Mouse (Mus musculus) ovary, postnatal 10 days (tissue): ENCODE data around the gene Smim5.

ENCODE experiments used
- DNase-seq: peaks from one replicate; pipeline ENCODE4 v3.0.0; 2022; ENCODE audit warnings: low spot score

The Smim5 gene

DNA sequence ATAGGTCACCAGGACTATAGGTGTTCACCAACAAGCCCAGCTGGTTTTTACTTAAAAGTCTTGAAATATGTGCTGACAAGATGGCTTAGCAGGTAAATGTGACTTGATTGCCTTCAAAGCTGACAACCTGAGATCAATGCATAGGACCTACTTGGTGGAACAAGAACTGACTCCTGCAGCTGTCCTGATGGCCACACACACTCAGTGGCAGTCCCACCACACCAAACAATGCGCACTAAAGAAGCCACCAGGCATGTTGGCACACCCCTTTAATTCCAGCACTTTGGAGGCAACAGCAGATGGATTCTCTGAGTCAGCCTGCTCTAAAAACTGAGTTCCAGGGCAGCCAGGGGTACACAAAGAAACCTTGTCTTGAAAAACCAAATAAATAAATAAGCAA lies 22.2 kb downstream of the Smim5 start:
- DNase-seq = no peak

DNA sequence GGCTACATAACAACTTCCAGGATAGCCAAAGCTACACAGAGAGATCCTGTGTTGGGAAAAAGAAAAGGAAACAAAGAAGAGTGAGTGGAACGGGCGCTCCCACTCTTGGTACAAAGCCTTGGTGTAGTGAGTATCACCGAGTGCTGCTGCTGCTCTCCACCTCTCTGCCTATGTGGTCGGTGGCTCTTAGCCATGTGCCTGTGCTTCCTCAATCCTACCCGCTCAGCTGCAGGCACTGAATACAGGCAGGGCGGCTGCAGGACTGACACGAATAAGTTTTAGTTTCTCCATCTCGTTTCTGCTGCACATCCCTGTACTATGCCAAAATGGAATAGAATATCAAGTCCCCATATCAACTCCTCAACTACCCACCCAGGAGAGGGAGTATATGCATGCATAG lies 29.3 kb downstream of the Smim5 start:
- no peak for DNase-seq

DNA sequence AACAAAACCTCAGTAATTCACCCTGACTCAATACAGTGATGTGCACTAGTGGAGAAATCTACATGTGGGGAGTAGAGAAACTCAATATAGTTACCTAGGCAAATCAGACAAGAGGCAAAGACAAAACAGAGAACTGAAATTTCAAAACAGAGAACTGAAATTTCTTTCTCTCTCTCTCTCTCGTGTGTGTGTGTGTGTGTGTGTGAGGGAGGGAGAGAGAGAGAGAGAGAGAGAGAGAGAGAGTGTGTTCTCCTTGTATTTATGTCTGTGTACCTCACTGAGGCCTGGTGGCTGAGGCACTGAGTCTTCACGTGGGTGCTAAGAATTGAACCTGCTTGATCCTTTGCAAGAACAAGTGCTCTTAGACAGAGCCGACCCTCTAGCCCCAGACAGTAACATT lies 30.1 kb downstream of the Smim5 start:
- no peak for DNase-seq

DNA sequence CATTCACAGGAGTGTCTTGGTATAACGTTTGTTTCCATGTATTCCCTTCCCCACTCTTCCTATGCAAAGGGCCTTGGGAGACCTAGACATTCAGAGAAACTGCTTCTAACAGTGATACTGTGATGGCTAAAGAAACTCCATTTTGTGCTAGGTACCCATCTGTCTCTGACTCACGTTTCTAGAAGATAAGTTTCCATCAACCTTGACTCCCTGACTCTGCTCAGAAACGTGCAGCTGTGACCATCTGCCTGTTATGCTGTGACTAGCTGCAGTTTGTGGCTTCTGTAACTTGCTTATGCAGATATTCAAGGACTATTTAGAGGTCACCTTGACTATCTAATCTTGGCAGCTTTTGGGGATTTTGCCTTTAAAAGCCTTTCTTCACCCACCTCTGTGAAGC lies 31.5 kb downstream of the Smim5 start:
- no peak for DNase-seq

DNA sequence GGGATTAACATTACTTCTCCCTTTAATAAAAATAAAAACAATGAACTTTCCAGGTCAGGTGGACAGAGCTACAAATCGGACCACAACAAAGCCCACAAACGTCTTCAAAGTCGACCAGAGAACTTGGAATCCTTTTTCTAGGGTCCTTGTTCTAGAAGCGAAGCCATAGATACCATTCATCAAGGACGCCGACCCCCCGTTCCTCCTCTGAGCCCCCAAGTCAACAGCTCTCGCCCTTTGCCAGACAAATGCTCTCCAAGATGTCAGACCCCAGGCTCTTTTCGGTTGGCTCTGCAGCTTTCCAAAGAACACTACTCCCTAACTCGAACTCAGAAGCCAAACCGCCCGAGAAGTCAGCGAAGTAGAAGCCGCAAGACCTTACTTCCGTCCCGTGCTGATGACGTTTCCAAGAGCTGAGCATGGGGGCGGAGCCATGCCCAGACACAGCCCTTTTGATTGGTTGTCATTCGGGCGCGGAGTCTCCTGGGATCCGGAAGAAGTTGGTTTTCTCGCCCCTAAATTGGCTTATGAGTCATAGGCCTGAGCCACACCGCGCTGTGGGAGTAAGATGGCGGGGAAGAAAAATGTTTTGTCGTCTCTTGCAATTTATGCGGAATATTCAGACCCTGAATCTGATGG lies 33.5 kb downstream of the Smim5 start, which contains the start of the genes Sap30bp and Recql5:
Sap30bp (plus strand) TSS at position 175 of the 639 bp plus-strand sequence.
Recql5 (minus strand) TSS at position 370 of the 639 bp plus-strand sequence.
- DNase-seq = peak; percentile 89

DNA sequence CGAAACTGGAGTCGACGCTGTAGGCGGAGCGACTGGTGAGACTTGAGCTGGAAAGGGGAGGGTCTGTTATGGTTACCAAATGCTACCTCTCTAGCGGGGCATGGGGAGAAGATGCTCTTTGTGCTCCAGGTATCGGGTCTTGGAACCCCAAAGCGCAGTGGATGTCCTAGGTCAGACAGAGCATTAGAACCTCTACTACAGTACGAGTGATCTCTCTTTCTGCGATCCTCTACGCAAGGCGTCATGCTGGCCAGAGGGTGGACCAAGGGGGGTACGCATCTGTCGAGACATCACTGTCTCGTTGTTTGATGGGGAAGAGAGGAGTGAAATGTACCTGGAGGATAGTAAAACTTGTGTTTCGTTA lies 34.0 kb downstream of the Smim5 start:
- DNase-seq = no peak

DNA sequence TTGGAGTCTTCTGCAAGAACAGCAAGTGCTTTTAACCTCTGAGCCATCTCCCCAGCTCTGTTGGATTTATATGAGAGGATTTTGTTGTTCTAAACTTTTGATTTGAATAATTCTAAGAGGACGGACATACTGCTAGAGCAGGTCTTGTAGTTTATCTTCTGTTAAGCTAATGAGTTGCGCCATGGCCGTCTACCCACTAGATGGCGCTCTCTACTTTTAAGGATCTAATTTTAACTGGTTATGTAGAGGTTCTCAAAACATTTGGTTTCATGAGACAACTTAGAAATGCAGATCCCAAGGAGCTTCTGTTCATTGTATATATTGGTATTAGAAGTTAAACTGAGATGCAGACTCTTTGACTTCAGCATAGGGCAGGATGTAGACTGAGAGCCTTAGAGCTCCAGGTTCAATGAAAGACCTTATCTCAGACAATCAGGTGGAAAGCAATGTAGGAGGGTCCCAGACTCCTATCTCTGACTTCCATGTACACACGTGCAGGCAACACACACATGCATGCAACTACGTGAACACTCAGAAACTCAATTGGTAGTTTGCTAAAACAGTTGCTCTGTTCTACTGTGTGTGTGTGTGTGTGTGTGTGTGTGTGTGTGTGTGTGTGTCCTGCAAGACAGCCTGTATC lies 40.0 kb downstream of the Smim5 start:
- DNase-seq = no peak

DNA sequence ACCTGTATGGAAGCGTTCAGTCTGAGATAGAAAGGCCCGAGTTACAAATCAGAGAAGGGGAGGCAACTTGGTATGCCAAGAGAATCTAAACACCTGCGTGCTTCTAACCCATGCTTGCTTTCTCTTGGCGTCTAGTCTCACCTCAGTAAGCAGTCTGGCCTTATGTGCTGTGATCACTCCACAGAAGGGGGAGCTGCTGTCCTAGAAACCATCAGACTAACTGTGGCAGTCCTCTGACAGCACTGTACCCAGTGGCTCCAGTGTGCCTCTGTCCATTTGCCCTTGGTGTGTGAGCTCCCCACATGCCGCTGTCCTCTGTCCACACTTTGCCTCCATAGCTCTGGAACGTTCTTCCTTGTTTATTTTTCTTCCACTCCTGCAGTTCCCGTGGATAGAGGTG lies 42.2 kb downstream of the Smim5 start:
- DNase-seq = no peak

DNA sequence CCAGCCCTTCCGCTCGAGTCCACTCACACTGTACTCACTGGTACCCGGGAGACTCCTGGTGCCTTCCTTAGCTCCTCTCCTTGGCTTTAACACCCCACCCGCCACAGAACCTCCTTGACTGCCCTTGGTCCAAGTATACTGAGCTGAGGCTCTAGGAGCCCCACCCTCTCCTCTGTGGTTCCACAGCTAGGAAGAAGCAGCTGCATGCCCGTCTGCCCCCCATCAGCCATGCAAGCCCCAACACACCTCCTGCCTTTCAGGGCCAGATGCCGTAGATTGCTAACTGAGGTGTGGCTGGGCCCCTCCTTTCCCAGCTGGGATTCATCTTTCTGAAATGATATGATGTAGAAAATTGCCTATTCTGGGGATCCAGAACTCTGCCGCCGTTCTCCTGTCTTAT lies 45.5 kb downstream of the Smim5 start:
- DNase-seq = no peak

DNA sequence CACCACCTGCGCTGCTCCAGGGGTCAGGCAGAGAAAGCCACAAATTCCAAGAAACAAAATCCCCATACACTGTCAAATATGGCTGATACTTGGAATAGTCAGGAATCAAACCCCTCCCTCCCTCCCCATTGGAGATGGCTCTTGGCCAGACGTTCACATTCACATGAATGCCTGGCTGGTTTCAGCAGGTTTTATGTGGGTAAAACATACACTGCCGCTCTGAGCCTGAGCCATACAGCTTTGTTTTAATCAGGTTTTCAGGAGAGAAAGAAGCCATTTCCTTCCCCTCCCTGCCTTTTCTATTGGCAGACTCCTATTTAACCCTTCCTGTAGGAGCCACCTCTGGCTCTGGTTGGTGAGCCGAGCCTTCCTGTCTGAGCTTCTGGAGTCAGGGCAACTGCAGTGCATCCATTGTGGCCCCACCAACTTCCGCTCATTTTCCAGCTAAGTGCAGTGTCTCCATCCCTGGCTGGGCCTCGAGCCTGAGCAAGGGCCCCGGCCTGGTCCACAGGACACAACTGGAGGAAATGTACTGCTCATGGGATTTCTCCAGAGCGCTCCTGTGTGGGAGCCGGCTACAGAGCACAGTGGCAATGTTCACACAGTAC lies 46.6 kb downstream of the Smim5 start:
- DNase-seq = no peak

DNA sequence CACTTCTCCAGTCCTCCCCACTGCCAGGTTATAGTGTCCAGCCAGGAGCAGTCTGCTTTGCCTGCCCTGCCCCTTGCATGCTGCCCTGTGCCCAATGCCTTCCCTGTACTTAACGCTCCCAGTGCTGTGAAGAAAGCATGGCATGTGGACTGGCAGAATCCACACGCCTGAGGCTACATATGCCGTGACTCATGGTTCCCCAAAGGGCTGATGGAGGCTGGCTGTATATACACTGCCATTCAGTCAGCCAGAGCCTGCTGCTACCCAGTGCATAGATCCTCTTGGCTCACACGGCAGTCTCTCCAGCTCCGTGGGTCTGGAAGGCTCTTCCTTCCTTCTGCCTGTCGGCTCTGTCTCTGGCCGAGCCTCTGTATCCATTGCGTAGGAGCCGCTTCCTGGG lies 48.5 kb downstream of the Smim5 start:
- no peak for DNase-seq

DNA sequence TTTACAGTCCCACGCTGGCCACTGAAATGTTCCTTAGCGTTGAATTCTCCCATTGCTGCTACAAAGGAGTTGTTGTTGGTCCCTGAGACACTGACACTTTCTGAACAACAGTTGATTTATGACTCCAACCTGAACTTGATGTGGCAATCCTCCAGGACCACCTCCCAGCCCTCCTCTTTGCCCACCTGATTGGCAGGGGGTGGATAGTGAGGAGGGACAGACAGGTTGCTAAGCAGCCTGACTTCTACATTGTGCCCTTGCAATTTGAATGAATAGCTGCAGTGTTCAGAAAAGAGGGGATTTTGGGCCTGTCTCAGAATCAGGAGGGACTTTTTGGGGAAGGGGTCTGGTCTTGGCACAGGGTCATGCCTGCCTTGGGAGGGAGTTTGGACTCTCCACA lies 51.0 kb downstream of the Smim5 start:
- no peak for DNase-seq

DNA sequence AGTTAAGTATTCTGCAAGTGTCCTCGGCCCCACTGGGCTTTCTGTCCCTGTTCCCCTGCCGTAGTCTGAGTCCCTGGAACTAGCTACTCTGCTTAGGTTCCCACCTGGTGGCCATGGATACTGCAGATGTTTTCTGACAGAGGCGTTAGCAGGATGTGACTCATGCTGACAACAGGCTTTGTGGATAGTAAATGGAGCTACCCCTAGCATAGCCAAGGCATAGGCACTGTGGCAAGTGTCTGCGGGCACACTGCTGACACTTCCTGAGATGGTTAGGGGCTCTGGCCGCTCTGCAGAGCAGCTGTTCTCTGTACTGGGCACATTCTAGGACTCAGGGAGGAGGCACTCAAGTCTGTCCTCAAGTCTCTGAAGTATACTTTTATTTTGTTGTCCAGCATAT lies 54.9 kb downstream of the Smim5 start:
- no peak for DNase-seq

DNA sequence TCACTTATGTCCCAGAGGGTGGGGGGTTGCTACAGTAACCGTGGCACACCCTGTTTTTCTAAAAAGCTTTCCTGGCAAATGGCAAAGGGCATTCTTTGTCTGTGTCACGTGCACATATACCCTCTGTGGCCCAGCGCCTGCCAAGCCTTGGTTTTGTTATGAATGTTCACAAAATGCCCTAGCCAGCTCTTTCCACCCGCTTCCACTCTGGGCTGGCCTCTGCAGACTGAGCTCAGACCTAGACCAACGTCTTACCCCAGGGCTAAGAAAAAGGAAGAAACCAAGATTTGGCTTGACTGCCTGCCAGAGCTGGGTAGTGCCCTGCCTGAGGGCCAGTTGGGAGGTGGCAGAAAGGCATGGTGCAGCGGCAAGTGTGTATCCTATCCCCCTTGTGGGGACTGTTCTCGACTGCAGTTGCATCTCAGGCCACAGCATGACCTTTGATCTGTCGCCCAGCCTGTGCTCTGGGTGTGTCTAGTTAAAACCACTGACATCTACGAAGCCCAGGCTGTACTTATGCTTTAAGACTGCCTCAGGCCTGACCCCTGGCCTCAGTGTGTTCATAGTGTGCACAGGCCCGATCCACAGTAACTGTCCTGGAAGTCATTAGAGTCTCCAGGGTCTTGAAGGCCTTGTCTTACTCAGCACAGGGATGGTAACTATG lies 55.6 kb downstream of the Smim5 start:
- no peak for DNase-seq
